Mouse (Mus musculus): Measurements from ENCODE around the gene Acvr2b.

The Acvr2b gene

GRCm38 (mm10) chr9:119402253-119403235 lies 626 bp downstream of the Acvr2b start:
- Histone ChIP-seq H3K27me3 (ENCODE audit: insufficient read depth, low read length) (peaks cover 9% of the 10 kb centered on the region), H3K36me3 (ENCODE audit: insufficient read depth, low read length) (peaks cover 31% of the 10 kb centered on the region), H3K9me3 (ENCODE audit: low read length) (no peaks in the 10 kb centered on the region), H3K4me3 (replicated peaks; ENCODE audit: low read length) (peak overlapping the region; percentile 93), H3K4me1 (replicated peaks; ENCODE audit: low read depth, low read length) (peaks cover 61% of the 10 kb centered on the region)
- no peak for TF ChIP-seq POU5F1 (IDR thresholded peaks at IDR 0.05; ENCODE audit: borderline replicate concordance, low read length)
- TF ChIP-seq NANOG (IDR thresholded peaks at IDR 0.05; ENCODE audit: borderline replicate concordance, low read length): no peak
- no peak for TF ChIP-seq CTCF (conservative IDR thresholded peaks at IDR 0.05; ENCODE audit: low read length)

GRCm38 (mm10) chr9:119403236-119403641 lies 1.3 kb downstream of the Acvr2b start:
- Histone ChIP-seq H3K4me3 (replicated peaks; ENCODE audit: low read length) (peak overlapping the region; percentile 93), H3K9me3 (ENCODE audit: low read length) (no peaks in the 10 kb centered on the region), H3K36me3 (ENCODE audit: insufficient read depth, low read length) (peaks cover 32% of the 10 kb centered on the region), H3K27me3 (ENCODE audit: insufficient read depth, low read length) (peaks cover 9% of the 10 kb centered on the region), H3K4me1 (replicated peaks; ENCODE audit: low read depth, low read length) (peaks cover 63% of the 10 kb centered on the region)
- no peak for TF ChIP-seq NANOG (IDR thresholded peaks at IDR 0.05; ENCODE audit: borderline replicate concordance, low read length)
- TF ChIP-seq CTCF (conservative IDR thresholded peaks at IDR 0.05; ENCODE audit: low read length): no peak
- TF ChIP-seq POU5F1 (IDR thresholded peaks at IDR 0.05; ENCODE audit: borderline replicate concordance, low read length): no peak

GRCm38 (mm10) chr9:119404090-119404489 lies 2.2 kb downstream of the Acvr2b start:
- Histone ChIP-seq H3K4me1 (replicated peaks; ENCODE audit: low read depth, low read length) (peaks cover 67% of the 10 kb centered on the region), H3K9me3 (ENCODE audit: low read length) (no peaks in the 10 kb centered on the region), H3K4me3 (replicated peaks; ENCODE audit: low read length) (peak overlapping the region; percentile 93), H3K27me3 (ENCODE audit: insufficient read depth, low read length) (peaks cover 9% of the 10 kb centered on the region), H3K36me3 (ENCODE audit: insufficient read depth, low read length) (peaks cover 37% of the 10 kb centered on the region)
- TF ChIP-seq CTCF (conservative IDR thresholded peaks at IDR 0.05; ENCODE audit: low read length): no peak
- TF ChIP-seq NANOG (IDR thresholded peaks at IDR 0.05; ENCODE audit: borderline replicate concordance, low read length): no peak
- no peak for TF ChIP-seq POU5F1 (IDR thresholded peaks at IDR 0.05; ENCODE audit: borderline replicate concordance, low read length)

- no peak for TF ChIP-seq CTCF (conservative IDR thresholded peaks at IDR 0.05; ENCODE audit: low read length)
- TF ChIP-seq POU5F1 (IDR thresholded peaks at IDR 0.05; ENCODE audit: borderline replicate concordance, low read length): no peak
- TF ChIP-seq NANOG (IDR thresholded peaks at IDR 0.05; ENCODE audit: borderline replicate concordance, low read length): no peak
- Histone ChIP-seq H3K4me1 (replicated peaks; ENCODE audit: low read depth, low read length) (peaks cover 94% of the 10 kb centered on the region), H3K36me3 (ENCODE audit: insufficient read depth, low read length) (peaks cover 39% of the 10 kb centered on the region), H3K27me3 (ENCODE audit: insufficient read depth, low read length) (peaks cover 9% of the 10 kb centered on the region), H3K4me3 (replicated peaks; ENCODE audit: low read length) (peak overlapping the region; percentile 62), H3K9me3 (ENCODE audit: low read length) (no peaks in the 10 kb centered on the region)
Measured at GRCm38 (mm10) chr9:119407884-119408283, 6.0 kb downstream of the Acvr2b start.

GRCm38 (mm10) chr9:119408898-119409664 lies 7.2 kb downstream of the Acvr2b start:
- Histone ChIP-seq H3K4me1 (replicated peaks; ENCODE audit: low read depth, low read length) (peaks cover 97% of the 10 kb centered on the region), H3K27me3 (ENCODE audit: insufficient read depth, low read length) (peaks cover 1% of the 10 kb centered on the region; the same call in 1 of the 2 replicates), H3K36me3 (ENCODE audit: insufficient read depth, low read length) (peaks cover 37% of the 10 kb centered on the region), H3K4me3 (replicated peaks; ENCODE audit: low read length) (no peak overlapping the region; the same call in 1 of the 2 replicates), H3K9me3 (ENCODE audit: low read length) (no peaks in the 10 kb centered on the region)
- no peak for TF ChIP-seq NANOG (IDR thresholded peaks at IDR 0.05; ENCODE audit: borderline replicate concordance, low read length)

GRCm38 (mm10) chr9:119409864-119410263 lies 7.9 kb downstream of the Acvr2b start:
- Histone ChIP-seq H3K4me3 (replicated peaks; ENCODE audit: low read length) (no peak overlapping the region), H3K4me1 (replicated peaks; ENCODE audit: low read depth, low read length) (peaks cover 92% of the 10 kb centered on the region), H3K36me3 (ENCODE audit: insufficient read depth, low read length) (peaks cover 30% of the 10 kb centered on the region), H3K27me3 (ENCODE audit: insufficient read depth, low read length) (no peaks in the 10 kb centered on the region), H3K9me3 (ENCODE audit: low read length) (no peaks in the 10 kb centered on the region)
- TF ChIP-seq NANOG (IDR thresholded peaks at IDR 0.05; ENCODE audit: borderline replicate concordance, low read length) (no peak), CTCF (conservative IDR thresholded peaks at IDR 0.05; ENCODE audit: low read length) (no peak), POU5F1 (IDR thresholded peaks at IDR 0.05; ENCODE audit: borderline replicate concordance, low read length) (no peak)

GRCm38 (mm10) chr9:119418025-119418424 lies 16.1 kb downstream of the Acvr2b start:
- H3K4me1 ChIP-seq (replicated peaks; ENCODE audit: low read depth, low read length): peaks cover 69% of the 10 kb centered on the region
- TF ChIP-seq NANOG (IDR thresholded peaks at IDR 0.05; ENCODE audit: borderline replicate concordance, low read length) (no peak), POU5F1 (IDR thresholded peaks at IDR 0.05; ENCODE audit: borderline replicate concordance, low read length) (no peak), CTCF (conservative IDR thresholded peaks at IDR 0.05; ENCODE audit: low read length) (no peak)
- H3K27me3 ChIP-seq (ENCODE audit: insufficient read depth, low read length): no peaks in the 10 kb centered on the region
- H3K36me3 ChIP-seq (ENCODE audit: insufficient read depth, low read length): no peaks in the 10 kb centered on the region
- peak overlapping the region; percentile 39 for H3K4me3 ChIP-seq (replicated peaks; ENCODE audit: low read length)
- H3K9me3 ChIP-seq (ENCODE audit: low read length): no peaks in the 10 kb centered on the region

GRCm38 (mm10) chr9:119419852-119420438 lies 18.0 kb downstream of the Acvr2b start:
- Histone ChIP-seq H3K9me3 (ENCODE audit: low read length) (no peaks in the 10 kb centered on the region), H3K4me1 (replicated peaks; ENCODE audit: low read depth, low read length) (peaks cover 76% of the 10 kb centered on the region), H3K4me3 (replicated peaks; ENCODE audit: low read length) (0 out of 2 replicates have a peak overlapping the region, but pooled peaks have one; percentile 23), H3K36me3 (ENCODE audit: insufficient read depth, low read length) (peaks cover 15% of the 10 kb centered on the region; the same call in 1 of the 2 replicates), H3K27me3 (ENCODE audit: insufficient read depth, low read length) (no peaks in the 10 kb centered on the region)
- TF ChIP-seq NANOG (IDR thresholded peaks at IDR 0.05; ENCODE audit: borderline replicate concordance, low read length) (no peak), POU5F1 (IDR thresholded peaks at IDR 0.05; ENCODE audit: borderline replicate concordance, low read length) (no peak), CTCF (conservative IDR thresholded peaks at IDR 0.05; ENCODE audit: low read length) (no peak)

Measured in E14TG2a.4 (cell line).